Mouse (Mus musculus) erythroblast, embryonic 14.5 days (primary cell): Measurements from ENCODE around the gene Gfi1. TPM values are rescaled to one million over a fixed set of nuclear protein-coding genes. Genes with fewer than 3 reads are reported as not detected.
A peak's percentile ranks its signal among the peaks of the same experiment; 100 is the strongest.

ENCODE experiments used
- H3K27me3 ChIP-seq: 2 replicates; pipeline ENCODE4 v1.6.1; 2012; ENCODE audit warnings: inconsistent platforms; ENCODE audit not compliant: control insufficient read depth
- H3K36me3 ChIP-seq: 2 replicates; pipeline ENCODE4 v1.6.1; 2012; ENCODE audit warnings: mild to moderate bottlenecking, inconsistent platforms; ENCODE audit not compliant: control insufficient read depth
- H3K4me1 ChIP-seq: 2 replicates; pipeline ENCODE4 v1.6.1; 2012; ENCODE audit warnings: inconsistent platforms; ENCODE audit not compliant: control insufficient read depth
- H3K4me3 ChIP-seq: replicated peaks from 2 replicates; pipeline ENCODE3; 2012; ENCODE audit warnings: moderate library complexity, mild to moderate bottlenecking, inconsistent platforms
- H3K9me3 ChIP-seq: 2 replicates; pipeline ENCODE4 v1.6.1; 2012; ENCODE audit warnings: low read length, inconsistent platforms, mixed read lengths; ENCODE audit not compliant: control insufficient read depth
- GATA1 ChIP-seq: IDR thresholded peaks from 2 replicates; pipeline ENCODE4 v1.6.1; 2012; ENCODE audit warnings: low read length, inconsistent platforms, mixed read lengths
- TAL1 ChIP-seq: IDR thresholded peaks from 3 replicates; pipeline ENCODE4 v1.6.1; 2012; ENCODE audit warnings: low read length, inconsistent platforms, mixed read lengths
- polyA plus RNA-seq: library from polyadenylated mRNA; stranded (reverse); fragments of >175 nt; gene quantifications from 2 replicates; pipeline ENCODE4 v1.2.3, GENCODE M21; 2012

Gene Gfi1
- polyA plus RNA-seq, 1 experiment, result 0.07 TPM

GRCm38 (mm10) chr5:107695019-107695418, 30.8 kb downstream of the Gfi1 start:
- H3K9me3 ChIP-seq, result no peaks in the 10 kb centered on the region; the same call in 1 of the 2 replicates
- TF ChIP-seq GATA1 (no peak), TAL1 (no peak)
- no peaks in the 10 kb centered on the region for H3K36me3 ChIP-seq
- H3K4me1 ChIP-seq, result no peaks in the 10 kb centered on the region
- H3K4me3 ChIP-seq, result no peak overlapping the region
- peaks cover 22% of the 10 kb centered on the region for H3K27me3 ChIP-seq

- Histone ChIP-seq H3K4me3 (peak overlapping the region; percentile 55), H3K4me1 (peaks cover 12% of the 10 kb centered on the region), H3K9me3 (no peaks in the 10 kb centered on the region; the same call in 1 of the 2 replicates), H3K27me3 (peaks cover 31% of the 10 kb centered on the region), H3K36me3 (no peaks in the 10 kb centered on the region)
- no peak for TF ChIP-seq TAL1
- no peak for TF ChIP-seq GATA1
Measured at GRCm38 (mm10) chr5:107688499-107688866, 37.4 kb downstream of the Gfi1 start.

DNA sequence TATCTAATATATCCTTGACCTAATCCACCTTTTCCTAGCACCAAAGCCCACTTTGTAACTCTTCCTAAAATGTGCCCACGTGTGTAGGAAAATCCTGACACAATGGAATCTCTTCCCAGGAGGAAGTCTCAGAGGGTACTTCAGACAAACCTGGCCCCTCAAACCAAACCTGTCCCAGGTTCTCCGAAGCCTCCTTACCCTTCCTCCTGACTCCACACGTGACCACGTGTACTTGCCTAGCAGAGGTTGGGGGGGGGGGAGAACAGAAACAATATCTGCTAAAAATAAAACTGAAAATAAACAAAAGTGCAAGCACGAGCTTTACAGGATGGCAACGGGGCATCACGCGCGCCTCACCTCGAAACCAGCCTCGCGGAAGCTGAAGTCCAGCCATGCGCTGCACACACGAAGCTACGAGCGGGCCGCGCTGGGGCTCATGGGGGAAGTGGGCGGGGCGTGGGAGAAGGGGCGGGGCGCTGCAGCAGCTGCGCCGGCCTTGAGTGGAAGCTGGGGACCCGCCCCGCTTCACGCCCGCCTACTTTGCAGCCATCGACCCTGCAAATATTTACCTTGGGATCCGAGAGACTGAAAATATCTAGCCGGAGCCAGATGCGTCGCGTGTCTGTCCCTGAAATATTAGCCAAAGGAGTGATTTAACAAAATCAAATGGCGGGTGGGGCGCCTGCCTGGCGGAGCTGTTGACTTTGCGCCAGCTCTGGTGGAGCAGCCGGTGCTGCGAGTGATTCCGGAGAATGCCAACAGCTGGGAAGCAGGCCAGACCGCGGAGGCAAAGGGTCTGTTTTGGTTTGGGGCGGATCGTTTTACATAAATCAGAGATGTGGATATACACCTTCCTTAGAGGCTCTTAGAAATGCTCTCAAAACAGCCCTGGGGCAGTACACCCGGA, 38.0 kb downstream of the Gfi1 start:
- Histone ChIP-seq H3K27me3 (peaks cover 33% of the 10 kb centered on the region), H3K36me3 (no peaks in the 10 kb centered on the region), H3K4me1 (peaks cover 12% of the 10 kb centered on the region), H3K4me3 (peak overlapping the region; percentile 55), H3K9me3 (no peaks in the 10 kb centered on the region; the same call in 1 of the 2 replicates)
- no peak for TF ChIP-seq GATA1
- no peak for TF ChIP-seq TAL1

- H3K4me1 ChIP-seq, result peaks cover 12% of the 10 kb centered on the region
- H3K27me3 ChIP-seq, result peaks cover 32% of the 10 kb centered on the region
- TF ChIP-seq TAL1 (no peak), GATA1 (no peak)
- no peaks in the 10 kb centered on the region for H3K36me3 ChIP-seq
- H3K9me3 ChIP-seq, result no peaks in the 10 kb centered on the region; the same call in 1 of the 2 replicates
- no peak overlapping the region for H3K4me3 ChIP-seq
Measured at GRCm38 (mm10) chr5:107687161-107687560, 38.7 kb downstream of the Gfi1 start.

DNA sequence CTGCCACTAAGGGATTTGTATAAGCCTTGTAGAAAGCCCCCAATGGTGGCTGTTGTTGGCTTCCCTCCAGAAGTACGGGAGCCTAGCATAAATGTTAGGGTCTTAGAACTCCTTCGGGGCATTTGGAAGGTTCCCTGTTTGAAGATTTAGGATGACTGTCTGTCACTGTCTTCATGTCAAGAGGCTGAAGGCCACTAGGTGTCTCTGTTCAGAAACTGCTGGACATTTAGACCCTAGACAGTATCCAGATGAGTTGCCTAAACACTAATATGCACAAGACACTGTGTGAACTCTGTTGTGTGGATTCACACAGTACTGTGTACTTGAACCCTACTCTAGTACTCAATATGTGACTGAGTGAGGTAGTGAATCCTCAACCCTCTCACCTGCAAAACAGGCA, 41.5 kb downstream of the Gfi1 start:
- TF ChIP-seq GATA1 (no peak), TAL1 (no peak)
- Histone ChIP-seq H3K27me3 (peaks cover 30% of the 10 kb centered on the region), H3K4me1 (peaks cover 12% of the 10 kb centered on the region), H3K36me3 (no peaks in the 10 kb centered on the region), H3K4me3 (no peak overlapping the region), H3K9me3 (no peaks in the 10 kb centered on the region; the same call in 1 of the 2 replicates)

DNA sequence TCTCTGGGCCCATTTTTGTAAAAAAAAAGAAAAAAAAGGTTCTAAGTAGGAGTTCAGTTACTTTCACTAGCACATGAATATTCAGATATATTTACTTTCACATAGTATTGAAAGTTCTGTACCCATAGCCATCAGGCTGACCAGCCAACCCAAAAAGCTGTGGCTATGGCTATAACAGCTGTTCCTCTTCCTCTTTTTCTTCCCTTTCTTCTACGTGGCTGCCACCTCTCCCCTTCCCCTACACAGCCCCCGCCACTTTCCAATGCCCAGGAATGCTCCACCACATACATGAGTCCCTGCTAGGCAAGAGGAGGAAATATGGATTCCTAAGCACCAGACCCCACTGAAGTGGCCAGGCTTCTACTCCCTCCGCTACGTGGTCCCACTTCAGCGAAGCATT, 44.5 kb downstream of the Gfi1 start:
- no peak for TF ChIP-seq GATA1
- TF ChIP-seq TAL1, result no peak
- H3K4me3 ChIP-seq, result no peak overlapping the region
- H3K36me3 ChIP-seq, result no peaks in the 10 kb centered on the region
- no peaks in the 10 kb centered on the region for H3K4me1 ChIP-seq
- H3K27me3 ChIP-seq, result peaks cover 7% of the 10 kb centered on the region; the same call in 1 of the 2 replicates
- no peaks in the 10 kb centered on the region for H3K9me3 ChIP-seq

GRCm38 (mm10) chr5:107678392-107678791, 47.4 kb downstream of the Gfi1 start:
- H3K4me1 ChIP-seq, result no peaks in the 10 kb centered on the region
- TF ChIP-seq GATA1 (no peak), TAL1 (no peak)
- H3K27me3 ChIP-seq, result peaks cover 7% of the 10 kb centered on the region; the same call in 1 of the 2 replicates
- H3K4me3 ChIP-seq, result no peak overlapping the region
- H3K36me3 ChIP-seq, result no peaks in the 10 kb centered on the region
- no peaks in the 10 kb centered on the region for H3K9me3 ChIP-seq

Other genes starting within 250 kb of the Gfi1 start
- 0.02 TPM in 1 of 2 replicates, not detected in the other for gene Gm42669, start 218.4 kb downstream of the Gfi1 start, polyA plus RNA-seq
- not detected in 2 replicates for gene 1700028K03Rik, start 191.3 kb downstream of the Gfi1 start, polyA plus RNA-seq
- gene Rpap2, start 128.7 kb downstream of the Gfi1 start, polyA plus RNA-seq, result 0.03 and 0.10 TPM in 2 replicates
- gene Glmn, start 128.1 kb downstream of the Gfi1 start, polyA plus RNA-seq, result 0.13 and 0.14 TPM in 2 replicates
- not detected in 2 replicates for gene Ube2d2b, start 104.1 kb upstream of the Gfi1 start, polyA plus RNA-seq
- gene Evi5, start 149.1 kb upstream of the Gfi1 start, polyA plus RNA-seq, result 1.5 and 1.9 TPM in 2 replicates
- 13.2 and 13.5 TPM in 2 replicates for gene Rpl5, start 174.5 kb upstream of the Gfi1 start, polyA plus RNA-seq